Mouse (Mus musculus) midbrain, embryonic 10.5 days (tissue): ENCODE measurements around the gene Gm49361. TPM values are rescaled to one million over a fixed set of nuclear protein-coding genes. Genes with fewer than 3 reads are reported as not detected.
A peak's percentile ranks its signal among the peaks of the same experiment; 100 is the strongest.
"Not testable (repeated sequence)": the region's sequence is repeated elsewhere in the genome, so short reads cannot be mapped to it uniquely, and the experiment has no call there.

ENCODE experiments used
- DNase-seq: peaks from one replicate; pipeline ENCODE4 v3.0.0-alpha.2; 2017; ENCODE audit warnings: low spot score
- H3K27ac ChIP-seq: fragments of 300-500 bp; sonication (generic); replicated peaks from 2 replicates; pipeline ENCODE4 v1.5.1; 2016; ENCODE audit warnings: mild to moderate bottlenecking
- H3K27me3 ChIP-seq: fragments of 300-500 bp; sonication (generic); 2 replicates; pipeline ENCODE4 v1.6.1; 2016; ENCODE audit warnings: low read depth, mild to moderate bottlenecking; ENCODE audit not compliant: poor library complexity, severe bottlenecking
- H3K36me3 ChIP-seq: fragments of 300-500 bp; sonication (generic); 2 replicates; pipeline ENCODE4 v1.6.1; 2016; ENCODE audit warnings: mild to moderate bottlenecking, moderate library complexity
- H3K4me1 ChIP-seq: fragments of 300-500 bp; sonication (generic); 2 replicates; pipeline ENCODE4 v1.6.1; 2016
- H3K4me3 ChIP-seq: fragments of 300-500 bp; sonication (generic); 2 replicates; pipeline ENCODE4 v1.5.1; 2016; ENCODE audit warnings: mild to moderate bottlenecking, moderate library complexity
- H3K9me3 ChIP-seq: fragments of 300-500 bp; sonication (generic); replicated peaks from 2 replicates; pipeline ENCODE4 v1.6.1; 2016; ENCODE audit warnings: mild to moderate bottlenecking
- WGBS: fragments of 180-500 bp; shearing (Covaris S2); methylation state at CpG from one replicate; pipeline ENCODE4 v1.1.7; 2016; 5-methylcytosine and 5-hydroxymethylcytosine counted together
- polyA plus RNA-seq: library from polyadenylated mRNA; unstranded; fragments of >200 nt; fragmentation: Nextera tagmentation; extraction: Ambion mirVana; gene quantifications from 2 replicates; pipeline ENCODE4 v1.2.1, GENCODE M21; 2016

The Gm49361 gene
- polyA plus RNA-seq, 1 experiment from 2014 or later, result not detected

DNA sequence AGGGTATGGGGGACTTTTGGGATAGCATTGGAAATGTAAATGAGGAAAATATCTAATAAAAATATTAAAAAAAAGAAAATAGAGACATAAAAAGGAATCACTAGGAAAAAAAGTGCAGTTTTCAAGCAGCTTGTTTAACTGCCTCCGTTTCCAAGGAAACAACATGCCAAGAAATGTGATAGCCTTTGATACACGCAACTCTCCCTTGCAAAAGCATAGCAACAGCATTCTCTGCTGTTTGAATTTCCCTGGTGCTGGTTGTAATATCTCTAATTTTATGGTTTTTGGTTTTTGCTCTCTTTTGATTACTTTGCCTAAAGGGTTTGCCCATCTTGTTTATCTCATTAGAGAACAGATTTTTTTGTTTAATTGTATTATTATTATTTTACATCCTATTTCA, 70.4 kb downstream of the Gm49361 start:
- Histone ChIP-seq H3K27ac (no peak overlapping the region), H3K36me3 (no peaks in the 10 kb centered on the region), H3K4me3 (no peak overlapping the region), H3K27me3 (no peaks in the 10 kb centered on the region), H3K4me1 (peaks cover 3% of the 10 kb centered on the region; the same call in 1 of the 2 replicates), H3K9me3 (no peaks in the 10 kb centered on the region)
- 74% methylated on average over 2 of the region's 2 CpGs for WGBS
- DNase-seq, result no peak

DNA sequence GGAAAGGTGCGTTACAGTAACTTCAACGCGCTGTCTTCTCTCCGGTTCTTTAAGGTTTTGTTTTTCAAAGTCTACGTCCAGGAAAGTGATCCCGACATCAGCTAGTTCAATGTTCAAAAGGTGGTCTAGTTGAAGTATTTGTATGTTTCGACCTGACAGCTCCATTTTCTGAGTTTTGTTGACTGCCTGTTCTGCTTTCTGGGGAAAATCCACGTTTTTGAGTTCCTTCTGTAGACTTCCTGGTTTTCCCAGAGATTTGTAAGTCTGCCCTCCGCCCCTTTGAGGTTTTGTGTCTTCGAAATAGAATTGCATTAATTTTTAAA, 80.3 kb downstream of the Gm49361 start:
- Histone ChIP-seq H3K4me3 (peak overlapping the region; percentile 95), H3K9me3 (no peaks in the 10 kb centered on the region), H3K27me3 (no peaks in the 10 kb centered on the region), H3K27ac (peak overlapping the region; percentile 96), H3K4me1 (peaks cover 24% of the 10 kb centered on the region), H3K36me3 (peaks cover 6% of the 10 kb centered on the region; the same call in 1 of the 2 replicates)
- WGBS, result 18% methylated on average over 10 of the region's 10 CpGs
- no peak for DNase-seq

DNA sequence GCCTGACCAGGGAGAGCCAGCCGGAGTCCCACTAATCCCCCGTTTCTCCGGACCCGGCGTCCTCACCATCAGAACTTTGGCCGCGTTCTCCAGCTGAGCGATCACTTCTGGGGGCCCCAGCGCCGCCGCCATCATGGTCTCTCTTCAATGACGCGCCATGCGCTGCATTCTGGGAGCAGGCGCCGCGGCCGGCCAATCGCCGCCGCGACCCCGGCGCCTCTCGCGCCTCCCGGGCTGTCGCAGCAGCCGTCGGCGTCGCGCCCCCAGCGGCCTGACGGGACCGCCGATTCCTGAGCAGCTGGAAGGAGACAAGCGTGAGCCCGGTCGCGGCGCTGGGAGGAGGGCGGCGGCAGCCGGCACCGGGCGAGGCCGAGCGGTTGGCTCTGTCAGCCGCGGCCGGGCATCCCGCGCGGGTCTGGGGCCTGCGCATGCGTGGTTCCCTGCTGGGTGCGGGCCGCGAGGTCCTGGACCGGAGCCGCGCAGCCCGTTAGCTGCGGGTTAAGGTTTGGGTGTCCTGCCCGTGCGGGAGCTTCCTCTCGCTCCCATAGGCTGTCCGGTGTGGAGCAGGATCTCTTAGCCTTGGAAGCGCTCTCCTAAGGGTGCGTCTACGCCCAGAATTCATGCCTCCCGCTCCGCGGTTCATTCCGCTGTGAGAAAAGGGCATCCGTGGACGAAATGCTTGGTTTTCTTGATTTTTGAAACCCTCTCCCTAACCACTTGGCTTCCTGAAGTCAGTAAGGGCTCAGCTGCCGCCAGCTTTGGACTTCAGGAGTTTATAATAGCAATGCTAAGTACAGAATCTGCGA, 80.9 kb downstream of the Gm49361 start, which contains the start of gene Xpo4:
Gene Xpo4, minus strand, starts transcription at position 609 of the 806 bp plus-strand sequence.
- Histone ChIP-seq H3K27me3 (no peaks in the 10 kb centered on the region), H3K4me3 (peak within 1 kb of the TSS; percentile 95), H3K36me3 (peaks cover 6% of the 10 kb centered on the region; the same call in 1 of the 2 replicates), H3K4me1 (peaks cover 24% of the 10 kb centered on the region), H3K27ac (peak within 1 kb of the TSS; percentile 96), H3K9me3 (no peaks in the 10 kb centered on the region)
- peak; percentile 89 for DNase-seq
- under 1% methylated on average over 80 of the region's 80 CpGs for WGBS

DNA sequence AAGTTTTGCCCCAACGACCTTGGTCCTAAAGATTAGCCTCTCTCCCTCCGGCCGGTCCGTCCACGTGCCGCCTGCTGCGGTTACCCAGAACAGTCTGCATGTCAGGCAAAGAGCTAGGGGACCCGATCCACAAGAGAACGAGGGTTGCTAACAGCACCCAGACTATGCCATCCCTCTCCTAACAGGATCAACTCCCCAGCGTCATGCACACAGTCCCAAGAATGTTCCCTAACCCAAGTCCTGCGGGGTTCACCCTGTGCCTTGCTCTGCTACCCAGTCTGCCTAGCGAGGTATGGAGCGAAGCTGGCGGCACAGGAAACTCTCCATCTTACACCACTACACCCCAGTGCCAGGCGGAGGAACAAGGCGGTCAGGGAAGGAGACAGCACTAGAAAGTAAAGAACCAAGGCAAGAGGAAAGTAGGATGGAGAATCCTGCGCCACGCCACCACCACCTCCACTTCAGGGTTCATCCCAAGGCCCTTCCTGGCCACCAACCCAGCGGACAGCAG, 81.5 kb downstream of the Gm49361 start:
- DNase-seq, result no peak

DNA sequence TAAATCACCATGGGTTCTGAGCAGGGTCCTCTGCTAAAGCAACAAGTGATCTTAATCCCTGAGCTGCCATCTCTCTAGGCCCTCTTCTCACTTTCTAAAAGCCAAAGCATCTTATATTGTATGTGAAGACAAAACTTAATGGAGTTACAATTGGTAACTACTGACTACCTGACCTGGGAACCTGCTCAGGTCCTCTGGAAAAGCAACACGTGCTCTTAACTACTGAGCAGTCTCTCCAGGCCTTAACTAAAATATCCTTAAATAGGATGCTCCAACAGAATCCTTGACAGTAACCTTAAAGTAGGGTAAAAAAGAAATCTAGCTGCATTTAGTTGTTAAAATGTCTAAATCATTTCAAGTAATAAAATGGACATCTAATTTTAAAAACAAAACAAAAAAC, 82.3 kb downstream of the Gm49361 start:
- no peak overlapping the region for H3K27ac ChIP-seq
- H3K9me3 ChIP-seq, result no peaks in the 10 kb centered on the region
- WGBS, result 46% methylated on average over 1 of the region's 1 CpGs
- H3K4me1 ChIP-seq, result peaks cover 24% of the 10 kb centered on the region
- H3K27me3 ChIP-seq, result no peaks in the 10 kb centered on the region
- no peak for DNase-seq
- H3K36me3 ChIP-seq, result peaks cover 6% of the 10 kb centered on the region; the same call in 1 of the 2 replicates
- H3K4me3 ChIP-seq, result peak overlapping the region; percentile 95

More for the DNA sequence above, 81.5 kb downstream of the Gm49361 start:
- no peaks in the 10 kb centered on the region for H3K27me3 ChIP-seq
- peak overlapping the region; percentile 95 for H3K4me3 ChIP-seq
- no peaks in the 10 kb centered on the region for H3K9me3 ChIP-seq
- peaks cover 6% of the 10 kb centered on the region; the same call in 1 of the 2 replicates for H3K36me3 ChIP-seq
- peak overlapping the region; percentile 96 for H3K27ac ChIP-seq
- H3K4me1 ChIP-seq, result peaks cover 24% of the 10 kb centered on the region
- WGBS, result under 1% methylated on average over 19 of the region's 19 CpGs

DNA sequence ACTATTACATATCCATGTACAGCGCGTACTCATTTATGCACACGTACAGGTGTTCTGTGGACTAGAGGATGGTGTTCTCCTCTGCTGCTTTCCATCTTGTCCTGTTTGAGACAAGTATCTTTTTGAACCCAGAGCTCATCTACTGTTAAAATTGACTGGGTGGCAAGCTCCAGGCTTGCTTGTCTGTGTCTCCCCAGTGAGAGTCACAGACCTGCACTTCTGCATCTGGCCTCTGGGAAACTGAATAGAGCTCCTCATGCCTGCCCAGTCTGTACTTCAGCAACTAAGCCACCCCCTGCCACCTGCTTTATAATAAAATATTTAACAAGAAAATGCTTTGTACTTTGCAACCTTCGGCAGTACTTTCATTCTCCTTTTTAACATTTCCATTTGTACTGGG, 87.6 kb downstream of the Gm49361 start:
- Histone ChIP-seq H3K9me3 (no peaks in the 10 kb centered on the region), H3K4me3 (no peak overlapping the region), H3K27me3 (no peaks in the 10 kb centered on the region), H3K36me3 (peaks cover 19% of the 10 kb centered on the region), H3K4me1 (peaks cover 7% of the 10 kb centered on the region), H3K27ac (no peak overlapping the region)
- WGBS, result 97% methylated on average over 4 of the region's 4 CpGs
- no peak for DNase-seq

DNA sequence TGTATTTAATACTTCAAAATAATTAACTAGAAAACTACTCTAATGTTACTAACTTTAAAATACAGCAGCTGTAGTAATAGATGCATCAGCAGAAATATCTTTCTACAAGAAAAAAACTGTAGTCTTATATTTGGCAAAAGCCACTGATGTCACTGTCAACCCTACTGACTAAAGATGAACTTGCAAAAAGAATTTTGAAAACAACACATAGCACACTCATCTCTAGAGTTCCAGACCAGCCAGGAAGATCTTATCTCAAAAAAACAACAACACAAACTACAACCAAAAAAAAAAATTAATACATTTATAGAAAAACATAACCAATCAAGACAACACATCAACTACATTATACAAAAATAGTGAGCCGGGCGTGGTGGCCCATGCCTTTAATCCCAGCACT, 88.4 kb downstream of the Gm49361 start:
- 100% methylated on average over 2 of the region's 2 CpGs for WGBS
- H3K36me3 ChIP-seq, result peaks cover 19% of the 10 kb centered on the region

DNA sequence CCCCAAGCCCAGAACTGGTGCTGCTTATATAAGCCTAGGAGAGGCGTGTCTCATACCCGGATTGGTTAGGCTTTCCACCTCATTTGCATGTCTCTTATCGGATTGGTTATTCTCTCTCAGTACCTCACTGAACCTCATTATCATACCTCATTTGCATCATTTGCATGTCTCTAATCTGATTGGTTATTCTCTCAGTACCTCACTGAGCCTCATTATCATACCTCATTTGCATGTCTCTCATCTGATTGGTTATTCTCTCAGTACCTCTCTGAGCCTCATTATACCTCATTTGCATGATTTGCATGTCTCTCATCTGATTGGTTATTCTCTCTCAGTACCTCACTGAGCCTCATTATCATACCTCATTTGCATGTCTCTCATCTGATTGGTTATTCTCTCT, 89.4 kb downstream of the Gm49361 start:
- H3K9me3 ChIP-seq, H3K27me3 ChIP-seq: not testable (repeated sequence)

More for the DNA sequence above, 88.4 kb downstream of the Gm49361 start:
- Histone ChIP-seq H3K27ac (no peak overlapping the region), H3K4me1 (no peaks in the 10 kb centered on the region), H3K4me3 (no peak overlapping the region), H3K9me3 (no peaks in the 10 kb centered on the region), H3K27me3 (no peaks in the 10 kb centered on the region)
- DNase-seq, result no peak

DNA sequence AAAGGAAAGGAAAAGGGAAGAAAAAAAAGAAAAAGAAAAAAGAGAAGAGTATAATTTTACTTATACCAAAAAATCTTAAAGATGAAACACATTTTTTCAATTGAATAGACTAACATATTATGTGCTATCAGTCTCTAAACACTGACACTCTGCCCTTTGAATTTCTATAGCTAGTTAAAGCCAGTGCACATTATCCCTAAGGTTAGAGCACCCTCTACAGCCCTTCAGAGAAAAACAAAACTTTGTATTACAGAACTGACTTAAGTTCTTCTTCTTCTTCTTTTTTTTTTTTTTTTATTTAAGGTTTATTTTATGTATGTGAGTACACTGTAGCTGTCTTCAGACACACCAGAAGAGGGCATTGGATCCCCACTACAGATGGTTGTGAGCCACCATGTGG, 96.4 kb downstream of the Gm49361 start:
- H3K27me3 ChIP-seq, result no peaks in the 10 kb centered on the region
- H3K4me1 ChIP-seq, result no peaks in the 10 kb centered on the region
- peaks cover 11% of the 10 kb centered on the region for H3K36me3 ChIP-seq
- DNase-seq, result no peak
- H3K9me3 ChIP-seq, result no peaks in the 10 kb centered on the region
- no peak overlapping the region for H3K4me3 ChIP-seq
- H3K27ac ChIP-seq, result no peak overlapping the region

More for the DNA sequence above, 89.4 kb downstream of the Gm49361 start:
- not testable (repeated sequence) for H3K4me1 ChIP-seq, DNase-seq, H3K27ac ChIP-seq, H3K4me3 ChIP-seq
- H3K36me3 ChIP-seq, result peaks cover 17% of the 10 kb centered on the region
- whole genome bisulfite sequencing, result 90% methylated on average over 3 of the region's 3 CpGs

DNA sequence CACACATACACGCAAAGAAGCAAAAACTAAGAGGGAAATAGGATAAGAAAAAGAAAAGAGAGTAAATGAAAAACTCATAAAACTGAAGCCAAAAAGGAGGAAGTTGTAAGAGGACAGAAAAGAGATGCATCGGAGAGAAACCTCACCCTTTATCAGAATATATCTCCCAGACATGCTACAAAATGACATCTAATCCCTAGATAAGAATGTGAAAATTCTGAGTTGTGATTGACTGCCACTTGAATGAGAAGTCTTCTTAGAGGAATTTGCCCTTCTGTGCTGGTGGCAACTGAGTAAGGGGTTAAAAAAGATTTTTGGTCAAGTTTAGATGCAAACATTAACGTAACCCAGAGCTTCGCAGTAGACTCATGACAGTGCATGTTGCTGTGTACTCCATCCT, 99.7 kb downstream of the Gm49361 start:
- Histone ChIP-seq H3K27me3 (no peaks in the 10 kb centered on the region), H3K27ac (no peak overlapping the region), H3K4me1 (no peaks in the 10 kb centered on the region), H3K36me3 (peaks cover 21% of the 10 kb centered on the region), H3K4me3 (no peak overlapping the region), H3K9me3 (no peaks in the 10 kb centered on the region)
- 88% methylated on average over 4 of the region's 4 CpGs for WGBS
- DNase-seq, result no peak

DNA sequence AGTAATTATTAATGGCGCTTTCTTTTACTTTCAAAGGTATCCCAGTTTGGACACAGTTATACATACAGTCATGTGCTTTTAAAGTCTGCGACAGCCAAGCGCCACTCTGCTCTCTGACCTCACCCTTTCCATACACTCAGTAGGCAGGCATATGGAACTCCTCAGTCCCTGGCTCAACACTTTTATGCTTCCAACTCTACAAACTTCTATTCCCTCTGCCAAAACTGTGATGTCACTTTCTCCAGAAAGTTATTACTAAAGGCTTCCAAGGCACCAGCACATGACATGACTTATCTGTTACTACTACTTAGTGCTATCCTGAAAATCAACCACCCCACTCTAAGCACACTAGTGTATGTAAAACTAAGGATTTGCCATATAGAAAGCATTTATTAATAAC, 106.8 kb downstream of the Gm49361 start:
- over 99% methylated on average over 3 of the region's 3 CpGs for WGBS
- H3K36me3 ChIP-seq, result peaks cover 31% of the 10 kb centered on the region
- DNase-seq, result no peak
- H3K4me1 ChIP-seq, result peaks cover 14% of the 10 kb centered on the region
- no peak overlapping the region for H3K27ac ChIP-seq
- no peaks in the 10 kb centered on the region for H3K27me3 ChIP-seq
- H3K9me3 ChIP-seq, result no peaks in the 10 kb centered on the region
- H3K4me3 ChIP-seq, result no peak overlapping the region

DNA sequence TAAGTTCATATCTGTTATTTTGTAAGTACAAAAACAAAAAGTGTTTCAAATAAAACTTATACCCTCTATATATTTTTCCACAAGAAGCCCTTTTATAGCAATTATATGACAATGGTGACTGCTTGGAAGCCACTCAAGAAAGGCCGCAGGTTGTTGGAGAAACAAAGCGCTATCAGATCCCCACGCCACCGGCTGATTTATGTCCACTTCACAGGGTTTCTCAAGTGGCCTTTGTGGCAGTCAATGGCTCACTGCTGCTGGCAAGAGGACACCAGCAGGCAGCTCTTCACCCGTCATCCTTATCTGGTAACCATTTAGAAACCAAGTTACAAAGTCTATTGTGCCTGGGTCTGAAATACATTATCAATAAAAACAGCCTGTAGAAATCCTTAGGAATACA, 111.8 kb downstream of the Gm49361 start:
- Histone ChIP-seq H3K9me3 (no peaks in the 10 kb centered on the region), H3K36me3 (peaks cover 15% of the 10 kb centered on the region), H3K27ac (no peak overlapping the region), H3K4me3 (no peak overlapping the region), H3K27me3 (no peaks in the 10 kb centered on the region), H3K4me1 (peaks cover 22% of the 10 kb centered on the region)
- 56% methylated on average over 5 of the region's 5 CpGs for WGBS
- no peak for DNase-seq

DNA sequence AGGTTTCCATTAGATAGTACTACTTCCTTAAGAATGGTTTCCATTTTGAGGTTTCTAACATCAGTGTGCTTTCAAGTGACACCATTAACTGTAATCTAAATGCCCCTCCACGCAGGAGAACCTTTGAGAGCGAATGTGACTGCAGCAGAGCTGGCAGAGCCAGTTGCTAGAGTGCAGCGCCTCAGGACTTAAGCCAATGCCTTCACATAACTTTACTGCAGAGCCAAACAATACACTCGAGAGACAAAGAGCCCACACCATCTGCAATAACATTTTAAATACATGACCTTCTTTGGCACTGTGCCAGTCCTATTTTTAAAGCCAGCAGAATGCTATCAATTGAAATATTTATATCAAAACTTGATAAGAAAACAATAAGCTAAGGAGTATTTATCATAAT, 116.3 kb downstream of the Gm49361 start:
- Histone ChIP-seq H3K36me3 (peaks cover 52% of the 10 kb centered on the region), H3K4me1 (peaks cover 11% of the 10 kb centered on the region), H3K27me3 (no peaks in the 10 kb centered on the region), H3K9me3 (no peaks in the 10 kb centered on the region), H3K27ac (no peak overlapping the region), H3K4me3 (no peak overlapping the region)
- no peak for DNase-seq
- 88% methylated on average over 4 of the region's 4 CpGs for WGBS
